Mouse (Mus musculus): ENCODE results near the gene Gm29049. TPM values are rescaled to one million over a fixed set of nuclear protein-coding genes. Genes with fewer than 3 reads are reported as not detected.

The Gm29049 gene
- not detected for total RNA-seq (2023)

DNA sequence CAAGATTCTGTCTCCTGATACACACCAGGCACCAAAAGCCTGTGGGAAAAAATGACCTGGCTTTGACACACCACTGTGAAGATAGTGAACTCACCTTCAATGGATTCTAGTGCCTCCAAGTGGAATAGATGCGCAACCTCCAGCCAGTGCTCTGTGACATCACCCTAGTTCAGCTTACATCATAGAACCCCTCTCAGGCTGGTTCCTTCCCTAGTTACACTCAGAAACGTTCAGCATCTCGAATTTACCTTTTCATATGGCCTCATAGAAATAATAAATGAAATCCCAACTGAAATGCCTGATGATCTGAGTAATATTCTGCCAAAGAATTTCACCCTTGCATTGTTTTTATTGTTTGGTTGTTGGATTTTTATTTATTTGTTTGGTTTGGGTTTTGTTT is at the start of gene Gm29049:
Gene Gm29049, minus strand, starts transcription at position 101 of the 400 bp plus-strand sequence.

Other genes starting within 250 kb of the Gm29049 start
- not detected for gene Gm20825, start 74.3 kb upstream of the Gm29049 start, total RNA-seq (2023)